Mouse (Mus musculus) CD4-positive, CD25-positive, alpha-beta regulatory T cell, adult 4 months (primary cell): ENCODE results near the gene Agmat. TPM values are rescaled to one million over a fixed set of nuclear protein-coding genes. Genes with fewer than 3 reads are reported as not detected.

Experiments used
- ATAC-seq: one replicate; pipeline ENCODE4 v1.8.0; 2017
- polyA plus RNA-seq, 2 experiments: library from polyadenylated mRNA; unstranded; fragments of 100-300 nt; shearing (Covaris generic); gene quantifications; one replicate each; pipeline ENCODE4 v1.2.1; 2017

Agmat gene
- polyA plus RNA-seq, 2 experiments from 2014 or later: not detected

- no peak for ATAC-seq
Observed at GRCm38 (mm10) chr4:141781201-141781985, 34.9 kb downstream of the Agmat start.

GRCm38 (mm10) chr4:141784835-141785234 lies 38.4 kb downstream of the Agmat start:
- no peak for ATAC-seq

GRCm38 (mm10) chr4:141786141-141786540 lies 39.7 kb downstream of the Agmat start:
- no peak for ATAC-seq

GRCm38 (mm10) chr4:141787046-141787445 lies 40.6 kb downstream of the Agmat start:
- no peak for ATAC-seq

- ATAC-seq: no peak
Observed at GRCm38 (mm10) chr4:141787462-141787861, 41.0 kb downstream of the Agmat start.

- ATAC-seq: no peak
Observed at GRCm38 (mm10) chr4:141789564-141790218, 43.2 kb downstream of the Agmat start.

- ATAC-seq: peak; percentile 83
Observed at GRCm38 (mm10) chr4:141790524-141790990, 44.1 kb downstream of the Agmat start, which contains the start of gene Dnajc16. Gene Dnajc16 (minus strand): TSS chr4:141790931.

- no peak for ATAC-seq
Observed at GRCm38 (mm10) chr4:141791486-141791885, 45.0 kb downstream of the Agmat start.

- no peak for ATAC-seq
Observed at GRCm38 (mm10) chr4:141791951-141792350, 45.5 kb downstream of the Agmat start.

GRCm38 (mm10) chr4:141792554-141793281 lies 46.2 kb downstream of the Agmat start:
- ATAC-seq: no peak

GRCm38 (mm10) chr4:141793282-141794151 lies 47.0 kb downstream of the Agmat start, which contains the start of gene Casp9:
Gene Casp9 (plus strand): TSS chr4:141793612.
- ATAC-seq: peak; percentile 74

- no peak for ATAC-seq
Observed at GRCm38 (mm10) chr4:141794152-141794535, 47.7 kb downstream of the Agmat start.

GRCm38 (mm10) chr4:141796356-141796755 lies 49.9 kb downstream of the Agmat start:
- ATAC-seq: no peak

- ATAC-seq: no peak
Observed at GRCm38 (mm10) chr4:141796954-141797353, 50.5 kb downstream of the Agmat start.

- no peak for ATAC-seq
Observed at GRCm38 (mm10) chr4:141797545-141797944, 51.1 kb downstream of the Agmat start.

- no peak for ATAC-seq
Observed at GRCm38 (mm10) chr4:141804105-141804504, 57.6 kb downstream of the Agmat start.

GRCm38 (mm10) chr4:141805886-141806285 lies 59.4 kb downstream of the Agmat start:
- ATAC-seq: no peak

Other genes starting within 250 kb of the Agmat start
- gene Spen, start 208.1 kb upstream of the Agmat start, polyA plus RNA-seq: 10 to 100 TPM; 12.1 to 18.5 TPM
- gene Fblim1, start 140.6 kb upstream of the Agmat start, polyA plus RNA-seq: under 1 TPM in 1 of 2 experiments, not detected in 1; 0.13 TPM
- not detected for gene Tmem82, start 128.0 kb upstream of the Agmat start, polyA plus RNA-seq
- not detected for gene Slc25a34, start 122.9 kb upstream of the Agmat start, polyA plus RNA-seq
- 1 to 10 TPM; 2.1 to 3.4 TPM for gene Plekhm2, start 81.8 kb upstream of the Agmat start, polyA plus RNA-seq
- not detected for gene Rsc1a1, start 61.1 kb upstream of the Agmat start, polyA plus RNA-seq
- gene Ddi2, start 23.3 kb upstream of the Agmat start, polyA plus RNA-seq: 10 to 100 TPM; 19.1 to 20.7 TPM
- 1 to 10 TPM; 3.4 to 4.3 TPM for gene Dnajc16, start 44.3 kb downstream of the Agmat start, polyA plus RNA-seq
- gene Casp9, start 46.9 kb downstream of the Agmat start, polyA plus RNA-seq: 10 to 100 TPM; 10.8 to 12.4 TPM
- gene Cela2a, start 79.5 kb downstream of the Agmat start, polyA plus RNA-seq: not detected
- gene Ctrc, start 99.7 kb downstream of the Agmat start, polyA plus RNA-seq: not detected
- gene Efhd2, start 128.2 kb downstream of the Agmat start, polyA plus RNA-seq: 10 to 100 TPM; 19.8 to 27.0 TPM